Mouse (Mus musculus): ENCODE results near the gene Ttc7b.

GRCm38 (mm10) chr12:100438509-100438908, 82.1 kb downstream of the Ttc7b start:
- TF ChIP-seq CTCF (IDR thresholded peaks at IDR 0.05; ENCODE audit: low read depth): no peak
- no peak for TF ChIP-seq EP300 (IDR thresholded peaks at IDR 0.05; ENCODE audit: low read depth)

All from liver, embryonic 14.5 days (tissue).